Mouse (Mus musculus): ENCODE measurements around the gene Gse1.

Gse1 gene

GRCm38 (mm10) chr8:120610824-120611223 is 382.6 kb downstream of the Gse1 start:
- DNase-seq (ENCODE audit: low spot score in 2 of 2): no peak

GRCm38 (mm10) chr8:120614491-120614890 is 386.2 kb downstream of the Gse1 start:
- DNase-seq (ENCODE audit: low spot score in 2 of 2): no peak

GRCm38 (mm10) chr8:120616663-120617626 is 388.7 kb downstream of the Gse1 start:
- no peak for DNase-seq (ENCODE audit: low spot score in 2 of 2)

- peak; percentile 65 to 80 for DNase-seq (ENCODE audit: low spot score in 2 of 2)
These were observed 389.9 kb downstream of the Gse1 start for GRCm38 (mm10) chr8:120618110-120618509.

- no peak for DNase-seq (ENCODE audit: low spot score in 2 of 2)
These were observed 391.3 kb downstream of the Gse1 start for GRCm38 (mm10) chr8:120619235-120620180.

- no peak for DNase-seq (ENCODE audit: low spot score in 2 of 2)
These were observed 392.2 kb downstream of the Gse1 start for GRCm38 (mm10) chr8:120620441-120620840.

GRCm38 (mm10) chr8:120622161-120622560 is 393.9 kb downstream of the Gse1 start:
- DNase-seq (ENCODE audit: low spot score in 2 of 2): no peak

- DNase-seq (ENCODE audit: low spot score in 2 of 2): no peak
These were observed 395.4 kb downstream of the Gse1 start for GRCm38 (mm10) chr8:120623608-120624007.

GRCm38 (mm10) chr8:120626461-120626860 is 398.2 kb downstream of the Gse1 start:
- no peak for DNase-seq (ENCODE audit: low spot score in 2 of 2)

GRCm38 (mm10) chr8:120627298-120627697 is 399.0 kb downstream of the Gse1 start:
- no peak for DNase-seq (ENCODE audit: low spot score in 2 of 2)

GRCm38 (mm10) chr8:120630031-120630430 is 401.8 kb downstream of the Gse1 start:
- DNase-seq (ENCODE audit: low spot score in 2 of 2): no peak

- DNase-seq (ENCODE audit: low spot score in 2 of 2): no peak
These were observed 402.6 kb downstream of the Gse1 start for GRCm38 (mm10) chr8:120630848-120631247.

Measured in spleen, postnatal 10 days (tissue).